Mouse (Mus musculus) neural tube, embryonic 11.5 days (tissue): ENCODE measurements at regions not wholly inside any gene's neighbourhood (a gene's known extent, or its start where the extent isn't known, plus 50 kb on each side); places are given as distances from the start of the nearest gene placed in this dataset.

Source experiments
- ATAC-seq: fragments of 200-750 bp; cut with Nextera tagmentation; 2 replicates; pipeline ENCODE4 v1.8.0; 2017; ENCODE audit warnings: moderate number of reproducible peaks, mild to moderate bottlenecking, moderate TSS enrichment, moderate library complexity; ENCODE audit not compliant: insufficient read depth, low FRiP score, low TSS enrichment
- DNase-seq: peaks from one replicate; pipeline ENCODE4 v3.0.0-alpha.2; 2015; ENCODE audit warnings: low spot score
- H3K27ac ChIP-seq: fragments of 300-500 bp; sonication (generic); 2 replicates; pipeline ENCODE4 v1.5.1; 2014; ENCODE audit warnings: low read depth, mild to moderate bottlenecking, low read length
- H3K27me3 ChIP-seq: fragments of 300-500 bp; sonication (generic); 2 replicates; pipeline ENCODE4 v1.6.1; 2014; ENCODE audit warnings: mild to moderate bottlenecking, low read length, mixed read lengths; ENCODE audit not compliant: control insufficient read depth, insufficient read depth
- H3K36me3 ChIP-seq: fragments of 300-500 bp; sonication (generic); 2 replicates; pipeline ENCODE4 v1.6.1; 2014; ENCODE audit warnings: mild to moderate bottlenecking, low read length, moderate library complexity, mixed read lengths; ENCODE audit not compliant: control insufficient read depth, insufficient read depth
- H3K4me1 ChIP-seq: fragments of 300-500 bp; sonication (generic); 2 replicates; pipeline ENCODE4 v1.6.1; 2014; ENCODE audit warnings: low read length, mixed read lengths; ENCODE audit not compliant: control insufficient read depth, insufficient read depth
- H3K4me2 ChIP-seq: fragments of 300-500 bp; sonication (generic); 2 replicates; pipeline ENCODE4 v1.6.1; 2014; ENCODE audit warnings: low read depth, mild to moderate bottlenecking, moderate library complexity
- H3K4me3 ChIP-seq: fragments of 300-500 bp; sonication (generic); 2 replicates; pipeline ENCODE4 v1.5.1; 2014; ENCODE audit warnings: low read depth, low read length
- H3K9ac ChIP-seq: fragments of 300-500 bp; sonication (generic); 2 replicates; pipeline ENCODE4 v1.6.1; 2014; ENCODE audit warnings: mild to moderate bottlenecking, low read length
- H3K9me3 ChIP-seq: fragments of 300-500 bp; sonication (generic); 2 replicates; pipeline ENCODE4 v1.6.1; 2016; ENCODE audit warnings: low read length; ENCODE audit not compliant: control insufficient read depth
- WGBS: fragments of 180-500 bp; shearing (Covaris S2); extraction: QIAGEN DNeasy Blood & Tissue Kit; methylation state at CpG from one replicate; pipeline ENCODE4 v1.1.7; 2014; 5-methylcytosine and 5-hydroxymethylcytosine counted together

DNA sequence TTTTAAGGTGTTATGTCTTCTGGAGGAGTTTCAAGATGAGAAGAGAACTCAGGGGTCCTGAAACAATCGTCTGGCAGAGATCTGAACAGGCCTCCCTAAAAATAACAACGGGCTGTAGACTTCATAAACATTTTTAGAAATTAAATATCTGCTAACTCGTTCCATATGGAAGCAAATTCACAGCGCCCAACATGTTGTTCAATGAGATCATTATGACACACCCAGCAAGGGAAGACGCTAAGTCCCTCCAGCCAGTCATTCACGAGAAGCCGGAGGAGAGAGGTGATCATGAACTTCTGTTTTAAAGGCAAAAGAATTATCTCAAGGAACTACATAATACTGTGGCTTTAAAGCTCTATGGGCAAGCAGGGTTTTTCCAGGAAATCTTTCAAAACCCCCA is 334.8 kb downstream of the Efna5 start:
- H3K4me1 ChIP-seq = no peaks in the 10 kb centered on the region
- no peaks in the 10 kb centered on the region for H3K9me3 ChIP-seq
- no peak overlapping the region for H3K4me3 ChIP-seq
- ATAC-seq = no peak
- H3K36me3 ChIP-seq = no peaks in the 10 kb centered on the region
- no peak overlapping the region for H3K4me2 ChIP-seq
- H3K27me3 ChIP-seq = no peaks in the 10 kb centered on the region
- WGBS = 75% methylated on average over 7 of the region's 7 CpGs
- DNase-seq = no peak
- H3K9ac ChIP-seq = no peak overlapping the region
- no peak overlapping the region for H3K27ac ChIP-seq

DNA sequence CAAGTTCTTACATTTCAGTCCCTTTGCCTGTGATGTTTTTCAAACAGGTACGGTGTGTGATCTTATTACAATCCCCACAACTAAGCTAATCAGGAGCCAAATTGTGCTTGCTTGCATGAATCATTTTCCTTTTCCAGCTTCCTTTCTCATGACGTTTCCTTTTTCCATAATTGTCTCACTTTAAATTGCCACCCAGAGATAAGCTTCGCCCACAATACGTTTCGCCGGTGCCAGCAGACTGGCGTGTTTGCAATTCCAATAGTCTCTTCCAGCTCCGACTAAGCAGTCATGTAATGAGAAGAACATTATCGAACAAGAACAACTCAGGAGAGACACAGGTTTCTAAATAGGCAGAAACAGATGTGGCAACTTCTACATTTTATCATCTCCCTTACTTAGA is 335.8 kb downstream of the Efna5 start:
- Histone ChIP-seq H3K4me3 (no peak overlapping the region), H3K4me2 (no peak overlapping the region), H3K9ac (no peak overlapping the region), H3K4me1 (no peaks in the 10 kb centered on the region), H3K27ac (no peak overlapping the region), H3K9me3 (no peaks in the 10 kb centered on the region), H3K36me3 (no peaks in the 10 kb centered on the region), H3K27me3 (no peaks in the 10 kb centered on the region)
- DNase-seq (no peak), ATAC-seq (no peak)
- WGBS = 89% methylated on average over 9 of the region's 9 CpGs

DNA sequence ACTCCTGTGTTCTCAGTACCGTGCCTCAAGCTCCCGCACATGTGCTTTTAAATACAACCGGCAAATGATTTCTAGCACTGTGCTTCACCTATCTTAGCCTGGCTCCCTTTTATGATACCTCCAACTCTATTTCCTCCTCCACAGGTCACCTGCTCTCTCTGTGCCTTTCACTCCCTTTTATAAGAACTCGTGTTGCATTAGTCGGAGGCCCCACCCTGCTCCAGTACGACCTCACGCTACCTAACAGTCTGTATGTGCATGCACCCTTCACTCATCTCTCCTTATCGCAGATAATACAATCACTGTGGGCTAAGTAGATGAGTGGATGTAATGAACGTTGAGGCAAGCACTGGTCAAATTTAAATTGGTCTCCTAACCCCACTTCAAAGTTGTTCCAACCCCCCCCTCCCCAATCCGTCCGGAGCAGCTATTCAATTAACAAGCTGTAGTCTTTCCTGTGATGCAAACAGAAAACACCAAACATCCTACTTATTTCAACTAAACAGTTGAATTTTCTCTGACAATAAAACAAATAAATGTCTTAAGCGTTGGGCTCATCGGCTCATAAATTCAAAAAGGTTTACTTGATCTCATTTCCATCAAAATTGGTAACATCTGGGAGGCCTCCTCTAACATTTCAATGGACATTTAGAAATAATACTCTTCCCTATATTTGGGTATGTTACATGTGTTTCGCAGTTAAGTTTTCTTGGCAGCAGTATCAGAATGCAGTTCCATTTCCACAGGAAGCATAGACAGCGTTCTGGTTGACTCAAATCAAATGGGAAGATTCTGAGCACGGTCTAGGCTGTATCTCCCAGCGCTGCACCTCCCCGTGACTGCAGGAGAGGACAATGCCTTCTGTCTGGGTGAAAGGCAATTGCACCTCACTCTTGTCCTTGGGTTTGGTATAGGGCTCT is 337.8 kb downstream of the Efna5 start:
- H3K27me3 ChIP-seq = no peaks in the 10 kb centered on the region
- H3K4me3 ChIP-seq = no peak overlapping the region
- H3K4me1 ChIP-seq = no peaks in the 10 kb centered on the region
- no peak overlapping the region for H3K9ac ChIP-seq
- no peak overlapping the region for H3K4me2 ChIP-seq
- no peak overlapping the region for H3K27ac ChIP-seq
- no peaks in the 10 kb centered on the region for H3K36me3 ChIP-seq
- H3K9me3 ChIP-seq = no peaks in the 10 kb centered on the region
- DNase-seq (no peak), ATAC-seq (no peak)
- WGBS = 86% methylated on average over 18 of the region's 18 CpGs

GRCm38 (mm10) chr17:62529911-62530310 is 351.2 kb downstream of the Efna5 start:
- 90% methylated on average over 2 of the region's 2 CpGs for WGBS
- H3K4me3 ChIP-seq = no peak overlapping the region
- H3K4me1 ChIP-seq = no peaks in the 10 kb centered on the region
- no peak for DNase-seq
- H3K36me3 ChIP-seq = no peaks in the 10 kb centered on the region
- H3K27me3 ChIP-seq = no peaks in the 10 kb centered on the region
- H3K9ac ChIP-seq = no peak overlapping the region
- no peak for ATAC-seq
- no peak overlapping the region for H3K27ac ChIP-seq
- no peaks in the 10 kb centered on the region for H3K9me3 ChIP-seq
- H3K4me2 ChIP-seq = no peak overlapping the region

DNA sequence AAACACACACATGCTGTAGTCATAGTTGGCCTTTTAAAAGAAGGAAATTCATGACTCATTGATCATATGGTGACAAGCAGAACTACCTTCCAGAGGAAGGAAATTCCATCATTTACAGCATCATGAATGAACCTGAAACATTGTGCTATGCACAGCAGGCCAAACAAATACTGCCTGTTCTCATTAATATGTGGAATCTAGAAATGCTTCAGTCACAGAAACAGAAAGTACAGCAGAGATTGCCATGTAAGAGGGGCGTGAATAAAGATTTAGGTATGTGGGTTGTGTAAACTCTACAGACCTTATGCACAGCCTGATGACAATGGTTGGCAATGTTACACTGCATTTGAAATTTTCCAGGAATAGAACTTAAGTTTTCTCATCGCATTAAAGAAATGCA is 353.6 kb downstream of the Efna5 start:
- no peaks in the 10 kb centered on the region for H3K36me3 ChIP-seq
- no peaks in the 10 kb centered on the region for H3K9me3 ChIP-seq
- H3K4me3 ChIP-seq = no peak overlapping the region
- H3K27ac ChIP-seq = no peak overlapping the region
- WGBS = 85% methylated on average over 2 of the region's 2 CpGs
- DNase-seq = no peak
- no peak for ATAC-seq
- no peaks in the 10 kb centered on the region for H3K27me3 ChIP-seq
- H3K9ac ChIP-seq = no peak overlapping the region
- H3K4me1 ChIP-seq = no peaks in the 10 kb centered on the region
- H3K4me2 ChIP-seq = no peak overlapping the region

- H3K27ac ChIP-seq = no peak overlapping the region
- 21% methylated on average over 3 of the region's 3 CpGs for WGBS
- H3K9me3 ChIP-seq = no peaks in the 10 kb centered on the region
- H3K4me1 ChIP-seq = no peaks in the 10 kb centered on the region
- DNase-seq (no peak), ATAC-seq (peak; percentile 48)
- H3K4me3 ChIP-seq = no peak overlapping the region
- H3K36me3 ChIP-seq = no peaks in the 10 kb centered on the region
- H3K27me3 ChIP-seq = no peaks in the 10 kb centered on the region
- H3K4me2 ChIP-seq = no peak overlapping the region
- H3K9ac ChIP-seq = no peak overlapping the region
Observed at GRCm38 (mm10) chr17:62513635-62514034, 367.5 kb downstream of the Efna5 start.

- no peaks in the 10 kb centered on the region for H3K4me1 ChIP-seq
- H3K27ac ChIP-seq = no peak overlapping the region
- no peak overlapping the region for H3K9ac ChIP-seq
- H3K4me2 ChIP-seq = no peak overlapping the region
- WGBS = 90% methylated on average over 4 of the region's 4 CpGs
- ATAC-seq (no peak), DNase-seq (no peak)
- H3K9me3 ChIP-seq = no peaks in the 10 kb centered on the region
- H3K36me3 ChIP-seq = no peaks in the 10 kb centered on the region
- no peaks in the 10 kb centered on the region for H3K27me3 ChIP-seq
- no peak overlapping the region for H3K4me3 ChIP-seq
Observed at GRCm38 (mm10) chr17:62510184-62510583, 370.9 kb downstream of the Efna5 start.

GRCm38 (mm10) chr17:62507766-62508485 is 373.2 kb downstream of the Efna5 start:
- no peaks in the 10 kb centered on the region for H3K27me3 ChIP-seq
- H3K36me3 ChIP-seq = no peaks in the 10 kb centered on the region
- no peak overlapping the region for H3K4me2 ChIP-seq
- no peaks in the 10 kb centered on the region for H3K4me1 ChIP-seq
- WGBS = 79% methylated on average over 13 of the region's 13 CpGs
- DNase-seq = no peak
- no peak overlapping the region for H3K4me3 ChIP-seq
- no peaks in the 10 kb centered on the region for H3K9me3 ChIP-seq
- no peak overlapping the region for H3K9ac ChIP-seq
- no peak for ATAC-seq
- H3K27ac ChIP-seq = no peak overlapping the region

DNA sequence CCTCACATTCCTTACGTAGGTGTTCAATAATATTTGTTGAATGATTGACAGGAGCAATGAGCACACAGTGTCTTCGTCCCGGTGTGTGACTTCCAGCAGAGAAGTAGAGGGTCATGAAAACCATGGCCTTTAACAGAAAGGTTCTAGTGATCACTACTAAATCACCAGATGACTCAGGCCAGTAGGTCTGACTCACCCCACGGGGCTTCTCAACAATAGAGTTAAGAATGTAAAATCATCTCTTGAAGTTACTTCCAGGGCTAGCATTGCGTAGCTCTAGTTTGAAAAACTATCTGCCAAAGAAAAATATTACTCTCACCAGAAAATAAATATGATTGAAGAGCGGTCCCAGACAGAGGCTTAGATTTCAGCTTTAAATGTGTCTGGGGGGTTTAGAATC is 376.4 kb downstream of the Efna5 start:
- no peaks in the 10 kb centered on the region for H3K9me3 ChIP-seq
- ATAC-seq = no peak
- no peaks in the 10 kb centered on the region for H3K27me3 ChIP-seq
- no peaks in the 10 kb centered on the region for H3K36me3 ChIP-seq
- H3K27ac ChIP-seq = no peak overlapping the region
- WGBS = 64% methylated on average over 6 of the region's 6 CpGs
- H3K4me3 ChIP-seq = no peak overlapping the region
- H3K4me2 ChIP-seq = no peak overlapping the region
- no peaks in the 10 kb centered on the region for H3K4me1 ChIP-seq
- no peak overlapping the region for H3K9ac ChIP-seq
- no peak for DNase-seq
